Mouse (Mus musculus): Measurements from ENCODE around the gene Esam. TPM values are rescaled to one million over a fixed set of nuclear protein-coding genes. Genes with fewer than 3 reads are reported as not detected.

Esam gene
- polyA plus RNA-seq, 1 experiment from 2014 or later = 83.1 TPM

- no peak for TF ChIP-seq CTCF (IDR thresholded peaks at IDR 0.05)
- CTCF ChIA-PET = no interaction called here
- peaks cover 36% of the 10 kb centered on the region for H3K27me3 ChIP-seq
- POLR2A ChIA-PET = no interaction called here
- in situ Hi-C loops (cut with MboI; ENCODE audit: low pct_unique_long_range_greater_than_20kb) = no loop called here
- ATAC-seq = peak; percentile 92
- DNase-seq (ENCODE audit: low read depth, low spot score) = no peak
These were observed 24.8 kb downstream of the Esam start, which contains the start of gene Nrgn for GRCm38 (mm10) chr9:37552536-37553293. Gene Nrgn (minus strand): TSS chr9:37552904.

GRCm38 (mm10) chr9:37554279-37554678, 26.4 kb downstream of the Esam start:
- DNase-seq (ENCODE audit: low read depth, low spot score) = no peak
- in situ Hi-C loops (cut with MboI; ENCODE audit: low pct_unique_long_range_greater_than_20kb) = no loop called here
- no peak for TF ChIP-seq CTCF (IDR thresholded peaks at IDR 0.05)
- H3K27me3 ChIP-seq = peaks cover 36% of the 10 kb centered on the region
- POLR2A ChIA-PET = no interaction called here
- no peak for ATAC-seq
- CTCF ChIA-PET = interaction anchor here (1.3 kb wide), 1 partner anchor 122 kb away, joined by 3 read pairs; no protein-coding TSS in a partner anchor

GRCm38 (mm10) chr9:37554838-37555748, 27.2 kb downstream of the Esam start, which contains the start of gene Siae:
Gene Siae (plus strand): TSS chr9:37555698.
- H3K27me3 ChIP-seq = peaks cover 40% of the 10 kb centered on the region
- ChIA-PET CTCF (interaction anchor here (0.8 to 1.3 kb wide), 3 partner anchors 14 to 123 kb away, joined by 3 read pairs; no protein-coding TSS in a partner anchor), POLR2A (no interaction called here)
- ATAC-seq = no peak
- TF ChIP-seq CTCF (IDR thresholded peaks at IDR 0.05) = no peak
- no peak for DNase-seq (ENCODE audit: low read depth, low spot score)
- in situ Hi-C loops (cut with MboI; ENCODE audit: low pct_unique_long_range_greater_than_20kb) = no loop called here

- ChIA-PET CTCF (interaction anchor here (0.8 to 1.2 kb wide), 3 partner anchors 9 to 21 kb away, joined by 3 read pairs; no protein-coding TSS in a partner anchor), POLR2A (interaction anchor here (0.5 kb wide), 1 partner anchor 73 kb away, joined by 3 read pairs; no protein-coding TSS in a partner anchor)
- peaks cover 45% of the 10 kb centered on the region for H3K27me3 ChIP-seq
- in situ Hi-C loops (cut with MboI; ENCODE audit: low pct_unique_long_range_greater_than_20kb) = no loop called here
- DNase-seq (ENCODE audit: low read depth, low spot score) (no peak), ATAC-seq (no peak)
- no peak for TF ChIP-seq CTCF (IDR thresholded peaks at IDR 0.05)
These were observed 28.5 kb downstream of the Esam start for GRCm38 (mm10) chr9:37556366-37556765.

- ChIA-PET POLR2A (no interaction called here), CTCF (interaction anchor here (0.6 to 2.5 kb wide), 4 partner anchors 10 to 183 kb away, joined by 3 to 7 read pairs (median 3); no protein-coding TSS in a partner anchor)
- peaks cover 51% of the 10 kb centered on the region for H3K27me3 ChIP-seq
- DNase-seq (ENCODE audit: low read depth, low spot score) (no peak), ATAC-seq (no peak)
- no peak for TF ChIP-seq CTCF (IDR thresholded peaks at IDR 0.05)
- in situ Hi-C loops (cut with MboI; ENCODE audit: low pct_unique_long_range_greater_than_20kb) = no loop called here
These were observed 32.7 kb downstream of the Esam start for GRCm38 (mm10) chr9:37560617-37561016.

- in situ Hi-C loops (cut with MboI; ENCODE audit: low pct_unique_long_range_greater_than_20kb) = no loop called here
- ChIA-PET CTCF (interaction anchor here (1.1 to 1.3 kb wide), 2 partner anchors 17 to 101 kb away, joined by 3 to 5 read pairs; no protein-coding TSS in a partner anchor), POLR2A (no interaction called here)
- DNase-seq (ENCODE audit: low read depth, low spot score) (no peak), ATAC-seq (no peak)
- peaks cover 45% of the 10 kb centered on the region for H3K27me3 ChIP-seq
- TF ChIP-seq CTCF (IDR thresholded peaks at IDR 0.05) = no peak
These were observed 35.9 kb downstream of the Esam start for GRCm38 (mm10) chr9:37563805-37564204.

- ChIA-PET CTCF (interaction anchor here (1.1 to 1.3 kb wide), 3 partner anchors 22 to 135 kb away, joined by 3 to 5 read pairs (median 3); no protein-coding TSS in a partner anchor), POLR2A (no interaction called here)
- DNase-seq (ENCODE audit: low read depth, low spot score) = no peak
- no peak for ATAC-seq
- in situ Hi-C loops (cut with MboI; ENCODE audit: low pct_unique_long_range_greater_than_20kb) = no loop called here
- H3K27me3 ChIP-seq = peaks cover 52% of the 10 kb centered on the region
- no peak for TF ChIP-seq CTCF (IDR thresholded peaks at IDR 0.05)
These were observed 39.1 kb downstream of the Esam start for GRCm38 (mm10) chr9:37567019-37567418.

GRCm38 (mm10) chr9:37567454-37567853, 39.6 kb downstream of the Esam start:
- ATAC-seq (no peak), DNase-seq (ENCODE audit: low read depth, low spot score) (no peak)
- POLR2A ChIA-PET = no interaction called here
- CTCF ChIA-PET = interaction anchor here (1.1 to 1.3 kb wide), 3 partner anchors 22 to 136 kb away, joined by 3 to 5 read pairs (median 3); no protein-coding TSS in a partner anchor
- TF ChIP-seq CTCF (IDR thresholded peaks at IDR 0.05) = no peak
- peaks cover 56% of the 10 kb centered on the region for H3K27me3 ChIP-seq
- in situ Hi-C loops (cut with MboI; ENCODE audit: low pct_unique_long_range_greater_than_20kb) = no loop called here

- ChIA-PET POLR2A (no interaction called here), CTCF (interaction anchor here (1.1 to 1.3 kb wide), 3 partner anchors 23 to 136 kb away, joined by 3 to 5 read pairs (median 3); no protein-coding TSS in a partner anchor)
- ATAC-seq (no peak), DNase-seq (ENCODE audit: low read depth, low spot score) (no peak)
- in situ Hi-C loops (cut with MboI; ENCODE audit: low pct_unique_long_range_greater_than_20kb) = no loop called here
- H3K27me3 ChIP-seq = peaks cover 59% of the 10 kb centered on the region
- no peak for TF ChIP-seq CTCF (IDR thresholded peaks at IDR 0.05)
These were observed 40.2 kb downstream of the Esam start for GRCm38 (mm10) chr9:37567892-37568604.

All from Patski (cell line).